Mouse (Mus musculus): Measurements from ENCODE around the gene Ctdnep1.

The Ctdnep1 gene

GRCm38 (mm10) chr11:69982877-69983276 is 1.9 kb downstream of the Ctdnep1 start:
- DNase-seq (ENCODE audit: low read depth, low spot score) = no peak

- DNase-seq (ENCODE audit: low read depth, low spot score) = no peak
Observed at GRCm38 (mm10) chr11:69983377-69983776, 2.4 kb downstream of the Ctdnep1 start.

GRCm38 (mm10) chr11:69984431-69984830 is 3.5 kb downstream of the Ctdnep1 start:
- no peak for DNase-seq (ENCODE audit: low read depth, low spot score)

GRCm38 (mm10) chr11:69989949-69990348 is 9.0 kb downstream of the Ctdnep1 start:
- DNase-seq (ENCODE audit: low read depth, low spot score) = no peak

- DNase-seq (ENCODE audit: low read depth, low spot score) = peak; percentile 97
Observed at GRCm38 (mm10) chr11:69990850-69991691, 10.1 kb downstream of the Ctdnep1 start, which contains the start of gene Gabarap. Gabarap (plus strand) TSS chr11:69991143.

- DNase-seq (ENCODE audit: low read depth, low spot score) = no peak
Observed at GRCm38 (mm10) chr11:69991711-69992110, 10.8 kb downstream of the Ctdnep1 start.

- DNase-seq (ENCODE audit: low read depth, low spot score) = no peak
Observed at GRCm38 (mm10) chr11:69992396-69992795, 11.4 kb downstream of the Ctdnep1 start.

- DNase-seq (ENCODE audit: low read depth, low spot score) = no peak
Observed at GRCm38 (mm10) chr11:69992932-69993331, 12.0 kb downstream of the Ctdnep1 start.

- DNase-seq (ENCODE audit: low read depth, low spot score) = no peak
Observed at GRCm38 (mm10) chr11:69994401-69995090, 13.6 kb downstream of the Ctdnep1 start.

- DNase-seq (ENCODE audit: low read depth, low spot score) = peak; percentile 98
Observed at GRCm38 (mm10) chr11:69995391-69995960, 14.5 kb downstream of the Ctdnep1 start, which contains the start of gene Phf23. Phf23 (plus strand) TSS chr11:69995777.

GRCm38 (mm10) chr11:69996161-69997061 is 15.5 kb downstream of the Ctdnep1 start:
- peak; percentile 80 for DNase-seq (ENCODE audit: low read depth, low spot score)

- peak; percentile 92 for DNase-seq (ENCODE audit: low read depth, low spot score)
Observed at GRCm38 (mm10) chr11:69997070-69997509, 16.1 kb downstream of the Ctdnep1 start.

GRCm38 (mm10) chr11:69998567-69999491 is 17.9 kb downstream of the Ctdnep1 start:
- peak; percentile 42 for DNase-seq (ENCODE audit: low read depth, low spot score)

- peak; percentile 55 for DNase-seq (ENCODE audit: low read depth, low spot score)
Observed at GRCm38 (mm10) chr11:69999666-70000065, 18.7 kb downstream of the Ctdnep1 start.

GRCm38 (mm10) chr11:70000396-70000898 is 19.5 kb downstream of the Ctdnep1 start, which contains the start of gene Dvl2:
Dvl2 (plus strand) TSS chr11:70000595.
- DNase-seq (ENCODE audit: low read depth, low spot score) = peak; percentile 97

- DNase-seq (ENCODE audit: low read depth, low spot score) = no peak
Observed at GRCm38 (mm10) chr11:70001159-70001558, 20.2 kb downstream of the Ctdnep1 start.

GRCm38 (mm10) chr11:70001865-70002264 is 20.9 kb downstream of the Ctdnep1 start:
- DNase-seq (ENCODE audit: low read depth, low spot score) = peak; percentile 79

- DNase-seq (ENCODE audit: low read depth, low spot score) = no peak
Observed at GRCm38 (mm10) chr11:70002471-70002870, 21.5 kb downstream of the Ctdnep1 start.

- DNase-seq (ENCODE audit: low read depth, low spot score) = peak; percentile 72
Observed at GRCm38 (mm10) chr11:70005521-70005920, 24.6 kb downstream of the Ctdnep1 start.

- no peak for DNase-seq (ENCODE audit: low read depth, low spot score)
Observed at GRCm38 (mm10) chr11:70010033-70010432, 29.1 kb downstream of the Ctdnep1 start.
